Mouse (Mus musculus) hindbrain, embryonic 14.5 days (tissue): ENCODE measurements around the gene Smarca4. TPM values are rescaled to one million over a fixed set of nuclear protein-coding genes. Genes with fewer than 3 reads are reported as not detected.

Experiments
- ATAC-seq: fragments of 200-750 bp; cut with Nextera tagmentation; 2 replicates; pipeline ENCODE4 v1.8.0; 2017; ENCODE audit warnings: moderate number of reproducible peaks, mild to moderate bottlenecking, moderate TSS enrichment, moderate library complexity; ENCODE audit not compliant: low FRiP score
- DNase-seq: peaks from one replicate; pipeline ENCODE4 v3.0.0-alpha.2; 2015; ENCODE audit warnings: low spot score
- H3K27ac ChIP-seq: fragments of 300-500 bp; sonication (generic); 2 replicates; pipeline ENCODE4 v1.5.1; 2014; ENCODE audit warnings: mild to moderate bottlenecking, moderate library complexity
- H3K27me3 ChIP-seq: fragments of 300-500 bp; sonication (generic); 2 replicates; pipeline ENCODE4 v1.6.1; 2014; ENCODE audit warnings: mild to moderate bottlenecking, low read length, mixed read lengths; ENCODE audit not compliant: control insufficient read depth, insufficient read depth
- H3K36me3 ChIP-seq: fragments of 300-500 bp; sonication (generic); replicated peaks from 2 replicates; pipeline ENCODE4 v1.6.1; 2014; ENCODE audit not compliant: control insufficient read depth, insufficient read depth
- H3K4me1 ChIP-seq: fragments of 300-500 bp; sonication (generic); replicated peaks from 2 replicates; pipeline ENCODE4 v1.6.1; 2014; ENCODE audit warnings: antibody characterized with exemption, low read length, mixed read lengths; ENCODE audit not compliant: control insufficient read depth, insufficient read depth
- H3K4me2 ChIP-seq: fragments of 300-500 bp; sonication (generic); replicated peaks from 2 replicates; pipeline ENCODE4 v1.6.1; 2014; ENCODE audit warnings: mild to moderate bottlenecking, moderate library complexity
- H3K4me3 ChIP-seq: fragments of 300-500 bp; sonication (generic); replicated peaks from 2 replicates; pipeline ENCODE4 v1.5.1; 2014; ENCODE audit warnings: mild to moderate bottlenecking, low read length
- H3K9ac ChIP-seq: fragments of 300-500 bp; sonication (generic); 2 replicates; pipeline ENCODE4 v1.6.1; 2014
- H3K9me3 ChIP-seq: fragments of 300-500 bp; sonication (generic); 2 replicates; pipeline ENCODE4 v1.6.1; 2016; ENCODE audit warnings: low read length; ENCODE audit not compliant: control insufficient read depth
- WGBS: fragments of 180-500 bp; shearing (Covaris S2); extraction: QIAGEN DNeasy Blood & Tissue Kit; methylation state at CpG from one replicate; pipeline ENCODE4 v1.1.7; 2014; 5-methylcytosine and 5-hydroxymethylcytosine counted together
- polyA plus RNA-seq: library from polyadenylated mRNA; unstranded; fragments of >200 nt; fragmentation: Nextera tagmentation; extraction: Ambion mirVana; gene quantifications from 2 replicates; pipeline ENCODE4 v1.2.1, GENCODE M21; 2014

Gene Smarca4
- polyA plus RNA-seq, 1 experiment from 2014 or later: 138 TPM

DNA sequence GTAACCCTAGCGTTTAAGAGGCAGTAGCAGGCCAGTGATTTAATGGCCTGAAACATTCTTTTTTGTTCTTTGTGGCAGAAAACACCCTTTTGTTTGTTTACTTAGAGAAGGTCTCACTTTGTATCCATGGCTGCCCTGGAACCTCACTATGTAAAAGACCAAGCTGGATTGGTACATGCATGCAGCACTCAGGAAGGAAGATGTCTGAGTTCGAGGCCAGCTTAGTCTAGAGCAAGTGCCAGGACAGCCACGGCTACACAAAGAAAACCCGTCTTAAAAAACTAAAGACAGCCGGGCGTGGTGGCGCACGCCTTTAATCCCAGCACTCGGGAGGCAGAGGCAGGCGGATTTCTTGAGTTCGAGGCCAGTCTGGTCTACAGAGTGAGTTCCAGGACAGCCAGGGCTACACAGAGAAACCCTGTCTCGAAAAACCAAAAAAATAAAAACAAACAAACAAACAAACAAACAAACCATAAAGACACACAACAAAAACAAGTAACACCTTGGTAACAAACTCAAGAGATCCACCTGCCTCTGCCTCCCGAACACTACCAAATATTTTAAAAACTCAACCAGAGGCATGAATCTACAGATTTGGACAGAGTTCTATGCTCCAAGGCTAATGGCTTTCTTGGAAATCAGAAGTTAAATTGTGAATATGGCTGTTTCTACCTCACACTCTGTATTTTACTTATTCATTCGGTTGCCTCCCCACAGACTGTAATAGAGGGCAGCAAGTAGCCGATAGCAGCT, 929 bp upstream of the Smarca4 start:
- 83% methylated on average over 15 of the region's 15 CpGs for WGBS
- Histone ChIP-seq H3K4me2 (peak overlapping the region; percentile 60), H3K4me3 (peak overlapping the region; percentile 77), H3K9ac (peak overlapping the region; percentile 70), H3K27me3 (no peaks in the 10 kb centered on the region), H3K9me3 (no peaks in the 10 kb centered on the region), H3K27ac (peak overlapping the region; percentile 99), H3K4me1 (peaks cover 14% of the 10 kb centered on the region), H3K36me3 (0 out of 2 replicates have a peak, but pooled peaks cover 5% of the 10 kb centered on the region)
- ATAC-seq (no peak), DNase-seq (peak; percentile 28)

DNA sequence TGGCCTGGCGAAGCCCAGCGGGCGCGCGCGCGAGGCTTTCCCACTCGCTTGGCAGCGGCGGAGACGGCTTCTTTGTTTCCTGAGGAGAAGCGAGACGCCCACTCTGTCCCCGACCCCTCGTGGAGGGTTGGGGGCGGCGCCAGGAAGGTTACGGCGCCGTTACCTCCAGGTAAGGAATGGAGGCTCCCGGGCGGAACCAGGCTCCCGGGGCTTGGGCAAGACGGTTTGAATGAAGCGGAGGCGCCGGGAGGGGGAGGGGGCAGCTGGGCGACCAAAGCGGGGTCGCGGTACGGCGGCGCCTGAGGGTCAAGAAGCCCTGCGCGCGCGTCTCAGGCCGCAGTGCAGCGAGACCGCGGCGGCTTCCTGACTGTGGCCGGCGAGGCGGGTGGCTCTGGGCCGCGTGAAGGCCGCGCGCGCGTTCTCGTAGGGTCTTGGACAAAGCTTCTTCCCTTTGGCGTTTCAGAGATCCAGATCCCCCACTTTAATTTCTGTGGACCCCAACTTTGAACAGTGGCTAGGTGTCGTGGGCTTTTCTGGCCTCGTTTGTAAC, 338 bp downstream of the Smarca4 start:
- H3K4me3 ChIP-seq: peak overlapping the region; percentile 77
- peak; percentile 81 for DNase-seq
- 0 out of 2 replicates have a peak, but pooled peaks cover 5% of the 10 kb centered on the region for H3K36me3 ChIP-seq
- H3K9ac ChIP-seq: peak overlapping the region; percentile 95
- WGBS: 0% methylated on average over 57 of the region's 57 CpGs
- H3K27me3 ChIP-seq: no peaks in the 10 kb centered on the region
- H3K9me3 ChIP-seq: no peaks in the 10 kb centered on the region
- H3K27ac ChIP-seq: peak overlapping the region; percentile 99
- peak overlapping the region; percentile 69 for H3K4me2 ChIP-seq
- H3K4me1 ChIP-seq: peaks cover 14% of the 10 kb centered on the region
- peak; percentile 85 for ATAC-seq

DNA sequence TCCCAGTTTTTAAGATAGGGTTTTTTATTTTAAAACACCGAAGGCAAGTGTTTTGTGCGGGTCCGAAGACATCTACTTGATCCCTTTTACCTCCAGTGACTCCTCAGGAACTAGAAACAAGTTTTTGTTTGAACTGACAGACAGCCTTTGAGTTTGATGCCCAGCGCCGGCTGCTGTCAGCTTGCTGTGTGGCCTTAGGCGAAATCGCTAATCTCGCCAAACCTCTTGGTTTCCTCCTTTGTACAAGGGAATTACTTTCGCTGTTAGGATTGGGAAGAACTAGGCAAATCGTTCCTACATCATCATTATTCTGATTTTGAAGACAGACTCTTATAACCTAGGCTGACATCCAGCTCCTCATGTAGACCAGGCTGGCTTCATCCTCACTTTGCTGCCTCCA, 1.1 kb downstream of the Smarca4 start:
- no peak for ATAC-seq
- Histone ChIP-seq H3K4me1 (peaks cover 14% of the 10 kb centered on the region), H3K27ac (peak overlapping the region; percentile 99), H3K36me3 (0 out of 2 replicates have a peak, but pooled peaks cover 5% of the 10 kb centered on the region), H3K27me3 (no peaks in the 10 kb centered on the region), H3K4me3 (peak overlapping the region; percentile 77), H3K4me2 (peak overlapping the region; percentile 69), H3K9me3 (no peaks in the 10 kb centered on the region), H3K9ac (peak overlapping the region; percentile 95)
- WGBS: 6% methylated on average over 10 of the region's 10 CpGs
- DNase-seq: peak; percentile 48

DNA sequence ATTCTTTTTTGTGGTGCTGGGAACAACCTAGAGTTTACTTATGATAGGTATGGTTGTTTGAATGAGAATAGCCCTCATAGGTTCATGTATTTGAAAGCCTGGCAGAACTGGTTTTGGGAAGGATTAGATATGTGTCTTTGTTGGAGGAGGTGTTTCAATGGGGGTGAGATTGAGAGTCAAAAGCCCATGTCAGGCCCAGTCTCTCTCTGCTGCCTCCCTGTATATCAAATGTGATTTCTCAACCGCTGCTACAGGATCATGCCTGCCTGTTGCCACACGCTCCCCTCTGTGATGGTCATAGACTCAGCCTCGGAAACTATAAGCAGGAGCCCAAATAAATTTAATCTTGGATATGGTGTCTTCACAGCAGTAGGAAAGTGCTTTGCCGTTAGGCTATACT, 4.3 kb downstream of the Smarca4 start:
- no peak overlapping the region for H3K9ac ChIP-seq
- no peak overlapping the region for H3K27ac ChIP-seq
- ATAC-seq (no peak), DNase-seq (no peak)
- no peak overlapping the region for H3K4me2 ChIP-seq
- peaks cover 10% of the 10 kb centered on the region for H3K4me1 ChIP-seq
- H3K9me3 ChIP-seq: no peaks in the 10 kb centered on the region
- 87% methylated on average over 4 of the region's 4 CpGs for WGBS
- 0 out of 2 replicates have a peak, but pooled peaks cover 5% of the 10 kb centered on the region for H3K36me3 ChIP-seq
- no peaks in the 10 kb centered on the region for H3K27me3 ChIP-seq
- no peak overlapping the region for H3K4me3 ChIP-seq

DNA sequence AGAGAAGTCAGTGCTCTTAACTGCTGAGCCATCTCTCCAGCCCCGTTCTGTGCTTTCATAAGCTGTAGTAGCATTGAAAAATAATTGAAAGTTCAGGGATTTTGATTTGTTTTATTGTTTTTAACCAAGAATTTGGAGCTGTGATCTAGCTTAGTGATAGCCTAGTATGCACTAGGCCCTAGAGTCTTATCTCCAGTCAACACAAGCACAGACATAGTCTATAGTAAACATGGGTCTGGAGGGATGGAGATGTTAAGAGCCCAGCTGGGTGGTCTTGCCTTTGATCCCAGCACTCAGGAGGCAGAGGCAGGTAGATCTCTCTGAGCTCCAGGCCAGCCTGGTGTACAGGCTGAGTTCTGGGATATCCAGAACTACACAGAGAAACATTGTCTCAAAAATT, 6.7 kb downstream of the Smarca4 start:
- H3K4me2 ChIP-seq: no peak overlapping the region
- DNase-seq (no peak), ATAC-seq (no peak)
- H3K27me3 ChIP-seq: no peaks in the 10 kb centered on the region
- H3K36me3 ChIP-seq: 0 out of 2 replicates have a peak, but pooled peaks cover 5% of the 10 kb centered on the region
- H3K27ac ChIP-seq: no peak overlapping the region
- peaks cover 16% of the 10 kb centered on the region for H3K4me1 ChIP-seq
- H3K9ac ChIP-seq: no peak overlapping the region
- no peak overlapping the region for H3K4me3 ChIP-seq
- H3K9me3 ChIP-seq: no peaks in the 10 kb centered on the region
- 100% methylated on average over 1 of the region's 1 CpGs for WGBS

DNA sequence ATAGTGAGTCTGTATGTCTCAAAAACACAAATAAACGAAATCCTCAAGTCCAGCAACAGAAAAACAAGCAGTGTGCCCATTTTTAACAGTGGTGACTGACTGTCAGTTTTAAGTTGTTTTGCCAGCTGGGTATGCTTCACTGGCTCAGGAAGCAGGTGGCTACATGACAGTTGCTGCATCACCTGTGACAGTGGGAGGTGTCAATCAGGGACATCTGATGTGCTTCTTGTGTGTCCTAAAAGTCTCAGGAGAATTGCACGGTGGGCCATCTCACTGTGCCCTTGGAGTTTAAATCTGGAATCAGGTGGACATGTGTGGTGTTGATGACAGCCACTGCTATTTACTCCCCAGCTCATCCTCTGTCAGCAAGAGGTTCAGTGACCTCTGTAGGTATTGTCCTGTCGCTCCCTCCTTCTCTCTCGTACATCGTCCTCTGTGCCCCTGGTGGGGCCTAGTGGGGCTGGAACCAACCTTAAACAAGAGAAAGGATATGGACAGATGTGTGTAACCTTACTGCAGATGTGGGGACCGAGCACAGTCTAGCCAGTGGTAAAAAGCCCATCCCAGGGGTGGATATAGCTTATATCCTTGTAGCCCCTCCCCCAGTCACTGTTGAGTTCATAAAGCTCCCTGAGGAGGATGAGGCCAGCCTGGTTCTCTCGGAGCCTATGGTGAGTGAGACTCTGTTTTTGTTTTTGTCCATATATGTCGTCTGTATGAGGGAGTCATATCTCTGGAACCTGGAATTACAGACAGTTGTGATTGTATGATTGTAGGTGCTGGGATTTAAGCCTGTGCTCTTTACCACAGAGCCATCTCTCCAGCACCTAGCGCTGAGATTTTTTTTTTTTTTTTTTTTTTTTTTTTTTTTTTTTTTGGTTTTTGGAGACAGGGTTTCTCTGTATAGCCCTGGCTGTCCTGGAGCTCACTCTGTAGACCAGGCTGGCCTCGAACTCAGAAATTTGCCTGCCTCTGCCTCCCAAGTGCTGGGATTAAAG, 9.7 kb downstream of the Smarca4 start:
- Histone ChIP-seq H3K4me3 (no peak overlapping the region), H3K9me3 (no peaks in the 10 kb centered on the region), H3K27me3 (no peaks in the 10 kb centered on the region), H3K27ac (no peak overlapping the region), H3K4me2 (no peak overlapping the region), H3K36me3 (no peaks in the 10 kb centered on the region), H3K9ac (no peak overlapping the region), H3K4me1 (peaks cover 6% of the 10 kb centered on the region; the same call in 1 of the 2 replicates)
- WGBS: 80% methylated on average over 10 of the region's 10 CpGs
- ATAC-seq (no peak), DNase-seq (no peak)

DNA sequence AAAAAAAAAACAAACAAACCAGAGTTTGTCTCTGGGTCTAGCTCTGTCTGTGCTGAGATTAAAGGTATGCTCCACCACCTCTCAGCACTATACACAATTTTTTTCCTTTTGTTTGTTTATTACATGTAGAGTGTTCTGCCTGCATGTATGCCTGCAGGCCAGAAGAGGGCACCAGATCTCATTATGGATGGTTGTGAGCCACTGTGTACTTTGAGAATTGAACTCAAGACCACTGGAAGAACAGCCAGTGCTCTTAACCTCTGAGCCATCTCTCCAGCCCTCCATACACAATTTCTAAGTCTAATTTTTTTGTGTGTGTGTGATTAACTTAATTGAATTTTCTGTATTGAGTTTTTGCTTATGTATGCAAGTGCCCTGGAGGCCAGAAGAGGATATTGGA, 10.6 kb downstream of the Smarca4 start:
- H3K4me3 ChIP-seq: no peak overlapping the region
- H3K36me3 ChIP-seq: peaks cover 5% of the 10 kb centered on the region; the same call in 1 of the 2 replicates
- ATAC-seq (no peak), DNase-seq (no peak)
- no peak overlapping the region for H3K4me2 ChIP-seq
- H3K27ac ChIP-seq: no peak overlapping the region
- peaks cover 6% of the 10 kb centered on the region; the same call in 1 of the 2 replicates for H3K4me1 ChIP-seq
- H3K9ac ChIP-seq: no peak overlapping the region
- no peaks in the 10 kb centered on the region for H3K27me3 ChIP-seq
- no peaks in the 10 kb centered on the region for H3K9me3 ChIP-seq

DNA sequence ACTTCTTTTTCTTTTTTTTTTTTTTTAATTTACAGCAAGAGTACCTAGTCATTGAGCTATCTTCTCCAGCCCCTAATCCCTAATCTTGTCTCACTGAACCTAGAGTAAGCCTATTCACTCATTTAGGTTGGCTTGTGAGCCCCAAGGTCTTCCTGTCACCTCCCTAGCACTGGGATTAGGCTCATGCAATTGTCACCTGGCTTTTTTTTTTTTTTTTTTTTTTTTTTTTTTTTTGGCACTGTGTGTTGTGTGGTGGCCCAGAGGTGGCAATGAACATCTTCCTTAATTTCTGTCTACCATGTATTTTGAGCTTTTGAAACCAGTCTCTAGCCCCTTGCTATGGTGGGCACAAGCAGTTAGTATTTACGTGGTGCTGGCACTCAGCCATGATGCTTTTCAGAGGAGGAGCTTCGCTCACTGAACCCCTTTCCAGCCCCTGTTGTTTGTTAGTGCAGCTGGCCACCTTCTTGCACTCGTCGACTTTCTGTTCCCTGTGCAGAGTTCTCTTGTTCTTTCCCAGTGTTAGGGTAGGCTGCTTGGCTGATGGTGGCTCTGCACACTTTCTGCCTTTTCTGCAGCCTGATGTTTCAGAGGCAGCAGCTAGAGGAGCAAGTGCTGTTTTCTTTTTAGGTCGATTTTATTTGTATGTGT, 11.3 kb downstream of the Smarca4 start:
- 60% methylated on average over 5 of the region's 5 CpGs for WGBS
- H3K27ac ChIP-seq: no peak overlapping the region; the same call in 1 of the 2 replicates
- ATAC-seq (no peak), DNase-seq (no peak)
- peaks cover 5% of the 10 kb centered on the region; the same call in 1 of the 2 replicates for H3K36me3 ChIP-seq
- H3K4me1 ChIP-seq: peaks cover 6% of the 10 kb centered on the region; the same call in 1 of the 2 replicates
- no peak overlapping the region for H3K9ac ChIP-seq
- H3K9me3 ChIP-seq: no peaks in the 10 kb centered on the region
- H3K4me2 ChIP-seq: no peak overlapping the region
- no peaks in the 10 kb centered on the region for H3K27me3 ChIP-seq
- H3K4me3 ChIP-seq: no peak overlapping the region
